Mouse (Mus musculus): Measurements from ENCODE around the gene Lactbl1.

GRCm38 (mm10) chr4:136678480-136678879 lies 56.1 kb downstream of the Lactbl1 start:
- TF ChIP-seq POLR2A (IDR thresholded peaks at IDR 0.05; ENCODE audit: insufficient read length, low read depth) = no peak
- TF ChIP-seq MAX (IDR thresholded peaks at IDR 0.05; ENCODE audit: low read depth) = no peak
- TF ChIP-seq MYOG (IDR thresholded peaks at IDR 0.05; ENCODE audit: control insufficient read depth in 1 of 3, insufficient read depth in 1 of 3, insufficient read length in 2 of 3, low read depth in 2 of 3) = no peak
- TF ChIP-seq MYOD1 (IDR thresholded peaks at IDR 0.05; ENCODE audit: control insufficient read depth in 1 of 3, insufficient read length in 2 of 3, low read depth in 2 of 3) = no peak
- TF ChIP-seq USF1 (IDR thresholded peaks at IDR 0.05; ENCODE audit: low read depth) = no peak
- TF ChIP-seq E2F4 (IDR thresholded peaks at IDR 0.05; ENCODE audit: insufficient read depth) = no peak
- TF ChIP-seq CEBPB (IDR thresholded peaks at IDR 0.05; ENCODE audit: insufficient read depth, poor library complexity, severe bottlenecking) = no peak
- no peak for TF ChIP-seq TCF12 (IDR thresholded peaks at IDR 0.05; ENCODE audit: insufficient read depth, poor library complexity, severe bottlenecking)
- no peak for TF ChIP-seq REST (IDR thresholded peaks at IDR 0.05; ENCODE audit: insufficient read depth, insufficient read length)
- no peak for TF ChIP-seq SRF (IDR thresholded peaks at IDR 0.05; ENCODE audit: control insufficient read depth, insufficient read length, low read depth)
- TF ChIP-seq TCF3 (IDR thresholded peaks at IDR 0.05; ENCODE audit: insufficient read length, low read depth) = no peak
